In genomic region chr2:73285630-73286029, GRCm38 (mm10) we compare ENCODE assay signal across 12 mouse cellular contexts. TPM values are rescaled to one million over a fixed set of nuclear protein-coding genes. Genes with fewer than 3 reads are reported as not detected.
DNase-seq lines count a peak whose midpoint lies in the region; ATAC-seq and TF ChIP-seq lines count a peak whose summit lies in the region.
"Had no signal": no experiment of that assay in that cellular context is flagged by ENCODE, and none has a peak within 500 bp of the region (broad histone marks: within the 10 kb centered on the region; RNA-seq: fewer than 3 reads in every experiment).

No protein-coding gene starts in this region.

- 7% methylated on average over 2 of the region's 2 CpGs for WGBS in forebrain, postnatal 0 days
- 9% methylated on average over 2 of the region's 2 CpGs for WGBS in forebrain, embryonic 13.5 days
- WGBS in lung, postnatal 0 days, result 6% methylated on average over 2 of the region's 2 CpGs
- WGBS in midbrain, postnatal 0 days, result 4% methylated on average over 2 of the region's 2 CpGs

- no peaks in the 10 kb centered on the region for H3K9me3 ChIP-seq in forebrain, postnatal 0 days (ENCODE audit: low read length)
- no peaks in the 10 kb centered on the region for H3K9me3 ChIP-seq in forebrain, embryonic 13.5 days (replicated peaks)
- no peaks in the 10 kb centered on the region for H3K9me3 ChIP-seq in lung, postnatal 0 days (ENCODE audit: low read length)
- no peaks in the 10 kb centered on the region for H3K9me3 ChIP-seq in midbrain, postnatal 0 days (ENCODE audit: low read length)

- TF ChIP-seq CTCF in forebrain, postnatal 0 days (IDR thresholded peaks at IDR 0.05; ENCODE audit: low read depth), result peak; percentile 71
- TF ChIP-seq CTCF in lung, postnatal 0 days (IDR thresholded peaks at IDR 0.05), result peak; percentile 69
- peak; percentile 74 for TF ChIP-seq CTCF in midbrain, postnatal 0 days (IDR thresholded peaks at IDR 0.05)

- no peak for TF ChIP-seq EP300 in lung, postnatal 0 days (IDR thresholded peaks at IDR 0.05)

- DNase-seq in forebrain, postnatal 0 days, result peak; percentile 74
- peak; percentile 76 for DNase-seq in lung, postnatal 0 days (ENCODE audit: low spot score)
- DNase-seq in lung, postnatal 25 days (ENCODE audit: low spot score), result no peak
- DNase-seq in T-cell, adult 2 months (ENCODE audit: low spot score), result peak; percentile 30
- peak; percentile 77 for DNase-seq in midbrain, postnatal 0 days (ENCODE audit: low spot score)
- no peak for DNase-seq in kidney, adult 8-10 months
- no peak for DNase-seq in adrenal gland, adult 8-10 months
- DNase-seq: thymus, postnatal 36 days had no signal

- no peak overlapping the region for H3K9ac ChIP-seq in forebrain, postnatal 0 days
- H3K9ac ChIP-seq in forebrain, embryonic 13.5 days, result no peak overlapping the region
- H3K9ac ChIP-seq in lung, postnatal 0 days (replicated peaks; ENCODE audit: low read depth), result no peak overlapping the region
- H3K9ac ChIP-seq in midbrain, postnatal 0 days (replicated peaks; ENCODE audit: low read length, poor library complexity, severe bottlenecking), result no peak overlapping the region

- no peak overlapping the region for H3K4me2 ChIP-seq in forebrain, postnatal 0 days (ENCODE audit: low read depth)
- no peak overlapping the region for H3K4me2 ChIP-seq in forebrain, embryonic 13.5 days
- no peak overlapping the region for H3K4me2 ChIP-seq in lung, postnatal 0 days (replicated peaks; ENCODE audit: low read depth, low read length)
- H3K4me2 ChIP-seq in midbrain, postnatal 0 days (ENCODE audit: low read depth, low read length, poor library complexity, severe bottlenecking), result no peak overlapping the region

- H3K27me3 ChIP-seq in forebrain, postnatal 0 days (ENCODE audit: insufficient read depth, low read length), result peaks cover 5% of the 10 kb centered on the region; the same call in 1 of the 2 replicates
- H3K27me3 ChIP-seq in forebrain, embryonic 13.5 days, result peaks cover 16% of the 10 kb centered on the region; the same call in 1 of the 2 replicates
- peaks cover 10% of the 10 kb centered on the region; the same call in 1 of the 2 replicates for H3K27me3 ChIP-seq in lung, postnatal 0 days (replicated peaks; ENCODE audit: insufficient read depth, low read length)
- peaks cover 6% of the 10 kb centered on the region for H3K27me3 ChIP-seq in midbrain, postnatal 0 days (ENCODE audit: insufficient read depth, low read length)

- no peak overlapping the region for H3K4me3 ChIP-seq in forebrain, postnatal 0 days (ENCODE audit: low read depth, low read length)
- no peak overlapping the region for H3K4me3 ChIP-seq in forebrain, embryonic 13.5 days
- H3K4me3 ChIP-seq in lung, postnatal 0 days (ENCODE audit: low read depth, low read length), result no peak overlapping the region
- no peak overlapping the region for H3K4me3 ChIP-seq in midbrain, postnatal 0 days (ENCODE audit: low read depth, low read length)

- no peaks in the 10 kb centered on the region for H3K4me1 ChIP-seq in forebrain, postnatal 0 days (ENCODE audit: insufficient read depth)
- peaks cover 8% of the 10 kb centered on the region for H3K4me1 ChIP-seq in forebrain, embryonic 13.5 days
- H3K4me1 ChIP-seq in lung, postnatal 0 days (ENCODE audit: insufficient read depth, low read depth, low read length), result no peaks in the 10 kb centered on the region
- no peaks in the 10 kb centered on the region for H3K4me1 ChIP-seq in midbrain, postnatal 0 days (ENCODE audit: insufficient read depth, low read length)

- H3K36me3 ChIP-seq in forebrain, postnatal 0 days (ENCODE audit: insufficient read depth), result peaks cover 14% of the 10 kb centered on the region
- peaks cover 15% of the 10 kb centered on the region; the same call in 1 of the 2 replicates for H3K36me3 ChIP-seq in forebrain, embryonic 13.5 days (ENCODE audit: poor library complexity, severe bottlenecking)
- H3K36me3 ChIP-seq in lung, postnatal 0 days (ENCODE audit: insufficient read depth, low read length), result peaks cover 13% of the 10 kb centered on the region
- H3K36me3 ChIP-seq in midbrain, postnatal 0 days (ENCODE audit: insufficient read depth, low read length), result peaks cover 11% of the 10 kb centered on the region; the same call in 1 of the 2 replicates

- peak; percentile 58; the same call in 1 of the 2 replicates for ATAC-seq in forebrain, postnatal 0 days
- no peak for ATAC-seq in forebrain, embryonic 13.5 days
- ATAC-seq in lung, postnatal 0 days, result no peak
- ATAC-seq in midbrain, postnatal 0 days (ENCODE audit: low FRiP score), result no peak
- ATAC-seq: forebrain, embryonic 16.5 days; hindbrain, embryonic 16.5 days had no signal

- H3K27ac ChIP-seq in forebrain, postnatal 0 days (ENCODE audit: low read depth, low read length), result no peak overlapping the region
- H3K27ac ChIP-seq in forebrain, embryonic 13.5 days, result no peak overlapping the region
- no peak overlapping the region for H3K27ac ChIP-seq in lung, postnatal 0 days (ENCODE audit: low read length)
- no peak overlapping the region for H3K27ac ChIP-seq in midbrain, postnatal 0 days (ENCODE audit: low read depth, low read length)

RNA-seq across cellular contexts. Expression of gene Sp9, which starts 13.9 kb away (rescaled TPM):
- 12.8 and 18.1 TPM in 2 replicates for total RNA-seq in forebrain, postnatal 0 days (2014; rRNA removed)
- 7.7 and 9.8 TPM in 2 replicates for polyA plus RNA-seq in forebrain, postnatal 0 days (2015; fragmentation: Nextera tagmentation; extraction: Ambion mirVana)
- 10.6 and 15.4 TPM in 2 replicates for polyA plus RNA-seq in forebrain, embryonic 13.5 days (2015; fragmentation: Nextera tagmentation; extraction: Ambion mirVana)
- not detected in 2 replicates for polyA plus RNA-seq in lung, postnatal 0 days (2015; fragmentation: Nextera tagmentation; extraction: Ambion mirVana)
- 2.3 and 3.3 TPM in 2 replicates for total RNA-seq in midbrain, postnatal 0 days (2014; rRNA removed)
- 1.7 and 2.0 TPM in 2 replicates for polyA plus RNA-seq in midbrain, postnatal 0 days (2015; fragmentation: Nextera tagmentation; extraction: Ambion mirVana)
- total RNA-seq in adrenal gland, adult 8-10 months (2022), result not detected
- total RNA-seq: megakaryocyte, adult 5-6 weeks had no signal

RNA-seq across cellular contexts. Expression of gene Scrn3, which starts 26.8 kb away (rescaled TPM):
- total RNA-seq in forebrain, postnatal 0 days (2014; rRNA removed), result 5.1 and 6.8 TPM in 2 replicates
- polyA plus RNA-seq in forebrain, postnatal 0 days (2015; fragmentation: Nextera tagmentation; extraction: Ambion mirVana), result 4.5 and 5.3 TPM in 2 replicates
- polyA plus RNA-seq in forebrain, embryonic 13.5 days (2015; fragmentation: Nextera tagmentation; extraction: Ambion mirVana), result 9.5 and 10.5 TPM in 2 replicates
- polyA plus RNA-seq in lung, postnatal 0 days (2015; fragmentation: Nextera tagmentation; extraction: Ambion mirVana), result 10.9 and 12.8 TPM in 2 replicates
- 4.2 and 5.7 TPM in 2 replicates for total RNA-seq in midbrain, postnatal 0 days (2014; rRNA removed)
- polyA plus RNA-seq in midbrain, postnatal 0 days (2015; fragmentation: Nextera tagmentation; extraction: Ambion mirVana), result 5.4 and 6.5 TPM in 2 replicates
- total RNA-seq in adrenal gland, adult 8-10 months (2022), result 10 to 100 TPM; 23.9 to 33.8 (median 30.1) TPM

RNA-seq across cellular contexts. Expression of gene Cir1, which starts 26.9 kb away (rescaled TPM):
- total RNA-seq in forebrain, postnatal 0 days (2014; rRNA removed), result 9.5 and 10.6 TPM in 2 replicates
- 29.3 and 30.3 TPM in 2 replicates for polyA plus RNA-seq in forebrain, postnatal 0 days (2015; fragmentation: Nextera tagmentation; extraction: Ambion mirVana)
- polyA plus RNA-seq in forebrain, embryonic 13.5 days (2015; fragmentation: Nextera tagmentation; extraction: Ambion mirVana), result 26.9 and 30.2 TPM in 2 replicates
- polyA plus RNA-seq in lung, postnatal 0 days (2015; fragmentation: Nextera tagmentation; extraction: Ambion mirVana), result 38.9 and 39.3 TPM in 2 replicates
- total RNA-seq in midbrain, postnatal 0 days (2014; rRNA removed), result 4.1 and 7.4 TPM in 2 replicates
- polyA plus RNA-seq in midbrain, postnatal 0 days (2015; fragmentation: Nextera tagmentation; extraction: Ambion mirVana), result 32.1 and 36.3 TPM in 2 replicates
- total RNA-seq in adrenal gland, adult 8-10 months (2022), result 10 to 100 TPM; 18.0 to 24.0 (median 20.5) TPM

Comparison
In these comparisons a context has a peak if more than half of its experiments do, and no peak if none do; other contexts are left out.
1. DNase-seq: peak in forebrain, postnatal 0 days (single experiment), lung, postnatal 0 days (single experiment), T-cell, adult 2 months (single experiment) and midbrain, postnatal 0 days (single experiment); none in lung, postnatal 25 days (single experiment), kidney, adult 8-10 months (0 of 2) and adrenal gland, adult 8-10 months (single experiment).
2. Peak in every context shown above with its lines, with median percentiles within 50 percentile points of each other: CTCF ChIP-seq.